Mouse (Mus musculus) urinary bladder, postnatal 0 days (tissue): ENCODE data around the gene Pbx1. TPM values are rescaled to one million over a fixed set of nuclear protein-coding genes. Genes with fewer than 3 reads are reported as not detected.

Experiments
- polyA plus RNA-seq: library from polyadenylated mRNA; unstranded; fragments of >200 nt; fragmentation: Nextera tagmentation; extraction: Ambion mirVana; gene quantifications from 2 replicates; pipeline ENCODE4 v1.2.1, GENCODE M21; 2015

The Pbx1 gene
- polyA plus RNA-seq: 30.0 and 34.7 TPM in 2 replicates

DNA sequence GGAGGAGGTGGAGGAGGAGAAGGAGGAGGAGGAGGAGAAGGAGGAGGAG, at the start of gene Pbx1:
Gene Pbx1 (minus strand): TSS at position 39 of the 49 bp plus-strand sequence.

